Mouse (Mus musculus) myocyte (in vitro differentiated cells): Measurements from ENCODE around the gene Celsr2. TPM values are rescaled to one million over a fixed set of nuclear protein-coding genes. Genes with fewer than 3 reads are reported as not detected.

Experiments used
- H3K27me3 ChIP-seq: one replicate; pipeline ENCODE4 v1.6.1; 2011; ENCODE audit not compliant: control insufficient read depth, insufficient read depth, insufficient read length
- H3K36me3 ChIP-seq: one replicate; pipeline ENCODE4 v1.6.1; 2011; ENCODE audit not compliant: control insufficient read depth, insufficient read depth
- H3K4me2 ChIP-seq: one replicate; pipeline ENCODE4 v1.6.1; 2011; ENCODE audit warnings: low read depth, control low read depth
- H3K4me3 ChIP-seq: one replicate; pipeline ENCODE4 v1.5.1; 2011; ENCODE audit warnings: mild to moderate bottlenecking, control low read depth, moderate library complexity
- H3K79me2 ChIP-seq: one replicate; pipeline ENCODE4 v1.6.1; 2011; ENCODE audit not compliant: control insufficient read depth, insufficient read depth
- H3ac ChIP-seq: one replicate; pipeline ENCODE4 v1.6.1; 2011; ENCODE audit not compliant: control insufficient read depth, insufficient read length
- CEBPB ChIP-seq: IDR thresholded peaks from 2 replicates; pipeline ENCODE4 v1.6.1; 2011; ENCODE audit warnings: mild to moderate bottlenecking, moderate library complexity; ENCODE audit not compliant: poor library complexity, insufficient read depth, severe bottlenecking
- E2F4 ChIP-seq: IDR thresholded peaks from one replicate; pipeline ENCODE4 v1.6.1; 2011; ENCODE audit warnings: mild to moderate bottlenecking, control low read depth, moderate library complexity; ENCODE audit not compliant: insufficient read depth
- MAX ChIP-seq: IDR thresholded peaks from one replicate; pipeline ENCODE4 v1.6.1; 2011; ENCODE audit warnings: low read depth, mild to moderate bottlenecking, control low read depth
- MYOD1 ChIP-seq, 3 experiments: IDR thresholded peaks; one replicate each; pipeline ENCODE4 v1.6.1; 2011; ENCODE audit warnings: control low read depth in 2 of 3, low read depth in 2 of 3, mild to moderate bottlenecking in 2 of 3, moderate library complexity in 1 of 3; ENCODE audit not compliant: insufficient read length in 2 of 3, control insufficient read depth in 1 of 3
- MYOG ChIP-seq, 3 experiments: IDR thresholded peaks; one replicate each; pipeline ENCODE4 v1.6.1; 2011; ENCODE audit warnings: control low read depth in 2 of 3, low read depth in 2 of 3, mild to moderate bottlenecking in 2 of 3; ENCODE audit not compliant: insufficient read length in 2 of 3, control insufficient read depth in 1 of 3, insufficient read depth in 1 of 3
- POLR2A ChIP-seq: IDR thresholded peaks from one replicate; pipeline ENCODE4 v1.6.1; 2011; ENCODE audit warnings: low read depth, mild to moderate bottlenecking, control low read depth, moderate library complexity; ENCODE audit not compliant: insufficient read length
- POLR2AphosphoS2 ChIP-seq: IDR thresholded peaks from one replicate; pipeline ENCODE4 v1.6.1; 2011; ENCODE audit warnings: low read depth, control low read depth; ENCODE audit not compliant: insufficient read length
- REST ChIP-seq: IDR thresholded peaks from one replicate; pipeline ENCODE4 v1.6.1; 2011; ENCODE audit warnings: mild to moderate bottlenecking, control low read depth, moderate library complexity; ENCODE audit not compliant: insufficient read depth, insufficient read length
- SRF ChIP-seq: IDR thresholded peaks from one replicate; pipeline ENCODE4 v1.6.1; 2011; ENCODE audit warnings: low read depth; ENCODE audit not compliant: control insufficient read depth, insufficient read length
- TCF12 ChIP-seq: IDR thresholded peaks from one replicate; pipeline ENCODE4 v1.6.1; 2011; ENCODE audit warnings: mild to moderate bottlenecking, control low read depth; ENCODE audit not compliant: poor library complexity, insufficient read depth, severe bottlenecking
- TCF3 ChIP-seq: IDR thresholded peaks from one replicate; pipeline ENCODE4 v1.6.1; 2011; ENCODE audit warnings: low read depth, control low read depth; ENCODE audit not compliant: insufficient read length
- USF1 ChIP-seq: IDR thresholded peaks from one replicate; pipeline ENCODE4 v1.6.1; 2011; ENCODE audit warnings: low read depth, mild to moderate bottlenecking, control low read depth, moderate library complexity
- polyA plus RNA-seq: library from polyadenylated mRNA; unstranded; fragments of >200 nt; fragmentation: generic; extraction: Trizol; gene quantifications from one replicate; pipeline ENCODE4 v1.2.1, GENCODE M21; 2012; ENCODE audit warnings: missing spikeins

Celsr2 gene
- polyA plus RNA-seq, 1 experiment: not detected

GRCm38 (mm10) chr3:108435701-108436379 lies 20.5 kb upstream of the Celsr2 start:
- TF ChIP-seq E2F4 (no peak), MYOD1 (IDR thresholded peaks at IDR 0.05; ENCODE audit: control insufficient read depth in 1 of 3, insufficient read length in 2 of 3, low read depth in 2 of 3) (no peak), REST (no peak), TCF3 (no peak), POLR2A (no peak), MYOG (IDR thresholded peaks at IDR 0.05; ENCODE audit: control insufficient read depth in 1 of 3, insufficient read depth in 1 of 3, insufficient read length in 2 of 3, low read depth in 2 of 3) (no peak), USF1 (no peak), SRF (no peak), TCF12 (no peak), POLR2AphosphoS2 (no peak), MAX (no peak), CEBPB (no peak)
- Histone ChIP-seq H3ac (no peak overlapping the region), H3K4me3 (no peak overlapping the region), H3K79me2 (peaks cover 50% of the 10 kb centered on the region), H3K4me2 (no peak overlapping the region), H3K36me3 (peaks cover 86% of the 10 kb centered on the region), H3K27me3 (no peaks in the 10 kb centered on the region)

DNA sequence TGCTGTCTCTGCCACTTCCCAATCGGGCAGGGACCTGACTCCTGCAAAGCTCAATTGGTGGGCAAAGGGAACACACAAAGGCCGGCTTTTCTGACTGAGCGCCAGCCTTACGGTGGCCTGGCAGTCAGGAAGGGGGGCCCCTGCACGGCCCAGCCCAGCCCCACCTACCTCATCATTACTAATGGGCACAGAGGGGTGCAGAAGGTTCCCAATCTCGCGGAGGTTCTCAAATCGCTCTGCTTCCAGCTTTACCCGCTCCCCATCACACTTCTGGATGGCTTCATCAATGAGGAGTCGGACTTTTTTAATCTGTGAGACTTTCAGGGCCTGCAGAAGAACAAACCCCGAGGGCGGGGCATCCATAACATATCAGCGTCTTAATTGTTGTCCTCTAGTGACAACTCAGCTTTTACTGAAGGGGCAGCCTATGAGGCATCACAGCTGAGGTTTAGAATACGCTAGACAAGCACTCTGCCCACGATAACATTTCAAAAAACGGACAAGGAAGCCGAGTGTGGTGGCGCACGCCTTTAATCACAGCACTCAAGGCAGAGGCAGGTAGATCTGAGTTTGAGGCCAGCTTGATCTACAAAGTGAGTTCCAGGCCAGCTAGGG lies 18.6 kb upstream of the Celsr2 start:
- Histone ChIP-seq H3K79me2 (peaks cover 31% of the 10 kb centered on the region), H3K36me3 (peaks cover 92% of the 10 kb centered on the region), H3K27me3 (no peaks in the 10 kb centered on the region)

GRCm38 (mm10) chr3:108433188-108433880 lies 18.0 kb upstream of the Celsr2 start:
- H3K27me3 ChIP-seq: no peaks in the 10 kb centered on the region
- TF ChIP-seq CEBPB (no peak), REST (no peak), MAX (no peak), POLR2A (no peak)
- no peak overlapping the region for H3K4me3 ChIP-seq
- H3K79me2 ChIP-seq: peaks cover 25% of the 10 kb centered on the region
- H3K36me3 ChIP-seq: peaks cover 90% of the 10 kb centered on the region
- H3ac ChIP-seq: no peak overlapping the region
- H3K4me2 ChIP-seq: no peak overlapping the region

More for the DNA sequence above, 18.6 kb upstream of the Celsr2 start:
- Histone ChIP-seq H3K4me2 (no peak overlapping the region), H3ac (no peak overlapping the region), H3K4me3 (no peak overlapping the region)
- TF ChIP-seq POLR2AphosphoS2 (no peak), REST (no peak), CEBPB (no peak), TCF12 (no peak), SRF (no peak), MYOD1 (IDR thresholded peaks at IDR 0.05; ENCODE audit: control insufficient read depth in 1 of 3, insufficient read length in 2 of 3, low read depth in 2 of 3) (no peak), TCF3 (no peak), E2F4 (no peak), MYOG (IDR thresholded peaks at IDR 0.05; ENCODE audit: control insufficient read depth in 1 of 3, insufficient read depth in 1 of 3, insufficient read length in 2 of 3, low read depth in 2 of 3) (no peak), POLR2A (no peak), USF1 (no peak), MAX (no peak)

GRCm38 (mm10) chr3:108432542-108433187 lies 17.3 kb upstream of the Celsr2 start:
- Histone ChIP-seq H3ac (no peak overlapping the region), H3K4me3 (no peak overlapping the region), H3K27me3 (no peaks in the 10 kb centered on the region), H3K79me2 (peaks cover 18% of the 10 kb centered on the region), H3K36me3 (peaks cover 90% of the 10 kb centered on the region), H3K4me2 (no peak overlapping the region)
- TF ChIP-seq TCF3 (no peak), CEBPB (no peak), TCF12 (no peak), SRF (no peak), MYOG (IDR thresholded peaks at IDR 0.05; ENCODE audit: control insufficient read depth in 1 of 3, insufficient read depth in 1 of 3, insufficient read length in 2 of 3, low read depth in 2 of 3) (no peak), POLR2AphosphoS2 (peak; percentile 61), POLR2A (no peak), MAX (no peak)

- Histone ChIP-seq H3K27me3 (peaks cover 2% of the 10 kb centered on the region), H3ac (no peak overlapping the region), H3K4me2 (no peak overlapping the region), H3K4me3 (no peak overlapping the region), H3K79me2 (no peaks in the 10 kb centered on the region), H3K36me3 (peaks cover 51% of the 10 kb centered on the region)
- TF ChIP-seq MYOG (IDR thresholded peaks at IDR 0.05; ENCODE audit: control insufficient read depth in 1 of 3, insufficient read depth in 1 of 3, insufficient read length in 2 of 3, low read depth in 2 of 3) (no peak), SRF (no peak), TCF12 (no peak), E2F4 (no peak), TCF3 (no peak), CEBPB (no peak), REST (no peak), MYOD1 (IDR thresholded peaks at IDR 0.05; ENCODE audit: control insufficient read depth in 1 of 3, insufficient read length in 2 of 3, low read depth in 2 of 3) (no peak), POLR2A (peak; percentile 18), USF1 (no peak), POLR2AphosphoS2 (peak; percentile 79), MAX (no peak)
Measured at GRCm38 (mm10) chr3:108425624-108426018, 10.3 kb upstream of the Celsr2 start.
